Mouse (Mus musculus): ENCODE measurements around the gene Gpr4.

Gene Gpr4

DNA sequence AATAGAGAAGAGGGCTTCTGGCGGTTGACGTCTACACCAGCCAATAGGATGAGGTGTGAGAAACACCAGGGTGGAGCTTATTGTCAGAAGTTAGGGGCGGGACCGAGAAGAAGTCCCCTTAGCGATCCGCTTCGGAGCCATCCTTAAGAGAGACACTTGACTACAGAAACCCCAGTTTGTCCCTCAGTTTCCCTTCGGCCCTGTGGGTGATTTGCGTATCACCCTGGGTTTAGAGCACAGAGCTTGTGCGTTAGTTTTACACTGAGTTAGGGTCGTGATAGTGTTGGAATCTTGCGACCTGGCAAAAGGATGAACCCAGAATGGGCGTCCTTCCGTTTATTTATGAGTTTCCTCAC lies 16.4 kb downstream of the Gpr4 start:
- DNase-seq (ENCODE audit: low spot score in 2 of 2) = no peak

DNA sequence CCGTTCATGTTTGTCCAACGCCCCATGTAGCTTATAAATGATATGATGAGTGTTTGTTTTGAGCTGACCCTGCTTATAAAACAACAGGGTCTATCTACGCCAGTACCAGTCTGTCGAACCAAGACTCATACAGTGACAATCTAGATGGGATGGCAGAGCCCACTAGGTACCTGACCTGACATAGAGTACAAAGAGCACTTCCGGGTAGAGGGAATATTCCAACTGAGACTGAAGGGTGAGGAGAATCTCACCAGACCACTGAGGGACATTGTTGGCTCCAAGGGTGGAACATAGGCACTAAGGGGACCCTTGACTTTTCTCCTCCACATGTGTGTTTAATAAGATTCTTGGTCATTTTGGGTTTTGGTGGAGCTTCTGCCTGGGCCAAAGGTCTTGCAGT lies 17.1 kb downstream of the Gpr4 start:
- no peak for DNase-seq (ENCODE audit: low spot score in 2 of 2)

DNA sequence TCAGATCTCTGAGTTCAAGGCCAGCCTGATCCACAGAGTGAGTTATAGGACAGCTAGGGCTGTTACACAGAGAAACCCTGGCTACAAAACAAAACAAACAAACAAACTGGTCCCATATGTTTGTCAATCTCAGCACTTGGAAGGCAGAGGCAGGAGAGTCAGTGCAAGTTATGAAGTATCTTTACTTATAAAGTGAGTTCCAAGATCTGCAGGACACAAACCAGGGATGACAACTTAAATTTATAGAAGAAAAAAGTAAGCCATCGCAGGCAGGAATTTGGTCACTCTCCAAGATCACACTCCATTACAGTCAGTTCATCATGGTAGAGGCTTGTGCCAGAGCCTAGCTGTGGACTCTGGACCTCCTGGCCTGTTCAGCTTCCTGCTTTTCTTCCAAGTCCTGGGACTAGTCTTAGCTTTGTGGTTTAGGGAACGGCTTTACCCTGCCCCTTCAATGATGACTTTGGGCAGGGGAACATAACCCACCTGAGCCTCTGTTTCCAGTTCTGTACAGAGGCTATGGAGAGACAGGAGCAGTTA lies 17.8 kb downstream of the Gpr4 start:
- no peak for DNase-seq (ENCODE audit: low spot score in 2 of 2)

DNA sequence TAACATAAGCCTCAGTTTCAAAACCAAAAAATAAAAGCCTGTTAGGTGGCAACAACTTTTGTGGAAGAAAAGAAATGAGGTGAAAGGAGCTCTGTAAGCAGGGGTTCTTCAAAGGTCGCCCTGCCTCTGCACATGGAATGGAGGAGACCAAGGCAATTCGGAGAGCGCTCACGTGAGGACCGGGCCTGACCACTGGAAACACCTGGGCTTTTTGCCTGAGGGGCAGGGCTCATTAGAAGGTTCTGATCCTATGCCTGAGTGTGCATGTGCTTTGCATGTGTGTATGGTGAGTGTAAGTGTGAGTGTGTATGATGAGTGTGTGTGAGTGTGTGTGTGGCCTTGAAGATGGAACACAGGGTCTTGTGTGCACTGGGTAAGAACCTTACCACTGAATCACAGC lies 18.6 kb downstream of the Gpr4 start:
- DNase-seq (ENCODE audit: low spot score in 2 of 2) = no peak

DNA sequence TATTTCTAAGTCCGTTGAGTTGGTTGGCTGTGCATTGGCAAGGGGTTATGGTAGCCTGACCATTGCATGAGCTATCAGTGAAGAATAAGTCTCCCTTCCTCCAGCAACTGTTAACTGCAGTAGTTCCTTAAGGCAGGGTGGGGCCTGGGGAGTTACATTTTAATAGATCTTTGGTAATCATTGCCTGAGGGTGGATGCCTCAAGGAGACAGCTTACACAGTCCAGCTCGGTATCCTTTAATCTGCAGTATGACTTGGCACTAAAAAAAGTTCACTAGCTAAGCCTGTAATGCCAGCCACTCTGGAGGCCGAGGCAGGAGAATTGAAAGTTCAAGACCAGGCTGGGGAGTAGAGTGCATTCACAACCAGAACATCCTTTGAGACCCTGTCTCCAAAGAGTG lies 19.5 kb downstream of the Gpr4 start:
- DNase-seq (ENCODE audit: low spot score in 2 of 2) = no peak

DNA sequence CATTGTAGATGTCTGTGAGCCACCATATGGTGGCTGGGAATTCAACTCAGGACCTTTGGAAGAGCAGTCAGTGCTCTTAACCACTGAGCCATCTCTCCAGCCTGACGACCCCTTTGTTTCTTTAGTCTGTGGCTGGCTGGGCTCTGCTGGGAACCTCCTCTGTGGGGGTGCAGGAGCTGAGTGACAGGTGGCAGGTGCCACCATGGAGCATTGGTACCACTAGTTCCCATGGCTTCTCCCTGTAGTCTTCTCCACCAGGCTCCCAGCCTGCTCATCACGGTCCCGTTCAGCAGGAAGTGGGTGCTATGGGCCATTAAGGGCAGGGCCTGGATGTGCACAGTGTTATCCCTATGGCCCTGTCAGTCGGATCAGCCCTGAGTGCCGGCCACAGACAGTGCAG lies 22.3 kb downstream of the Gpr4 start:
- no peak for DNase-seq (ENCODE audit: low spot score in 2 of 2)

DNA sequence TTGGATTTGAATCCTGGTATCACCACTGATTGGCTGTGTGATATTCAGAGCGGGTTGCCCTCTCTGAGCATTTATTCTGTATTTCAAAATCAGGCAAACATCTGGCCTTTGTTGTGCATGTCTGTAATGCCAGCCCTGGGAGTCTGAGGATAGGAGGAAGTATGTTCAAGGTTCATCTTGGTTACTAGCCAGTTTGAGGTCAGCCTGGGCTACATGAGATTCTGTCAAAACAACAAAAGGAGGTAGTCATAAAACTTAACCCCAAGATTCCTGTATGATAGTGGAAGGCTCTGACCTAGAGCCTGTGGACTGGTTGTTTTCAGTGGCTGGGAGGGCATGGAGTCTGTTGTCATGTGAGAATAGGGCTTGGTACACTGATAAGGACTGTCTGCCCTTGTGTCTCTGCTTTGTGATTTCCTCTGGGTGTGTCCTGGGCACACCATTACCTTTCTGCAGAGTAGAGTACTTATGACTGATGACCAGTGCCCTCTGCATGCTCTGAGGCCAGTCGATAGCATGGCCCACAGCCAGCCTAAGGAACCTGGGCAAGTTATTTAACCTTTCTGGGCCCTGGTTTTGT lies 22.8 kb downstream of the Gpr4 start:
- no peak for DNase-seq (ENCODE audit: low spot score in 2 of 2)

DNA sequence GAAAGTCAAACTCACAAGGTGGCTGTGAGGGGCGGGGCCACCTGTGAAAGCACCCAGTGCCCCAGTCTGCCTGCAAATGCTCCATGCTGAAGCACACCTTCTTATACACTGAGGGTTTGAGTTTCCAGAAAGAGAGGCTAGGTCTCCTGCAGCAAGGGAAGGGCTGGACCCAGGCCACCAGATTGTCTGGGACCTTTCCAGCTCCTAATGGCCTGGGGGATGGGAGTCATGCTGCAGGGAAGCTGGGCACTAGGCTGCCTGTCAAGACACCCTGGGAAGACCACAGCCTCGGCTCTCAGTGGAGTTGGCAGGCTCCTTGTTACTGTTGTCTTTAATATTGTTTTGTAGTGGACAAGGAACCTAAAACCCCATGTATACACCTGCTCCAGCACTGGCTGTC lies 24.1 kb downstream of the Gpr4 start:
- DNase-seq (ENCODE audit: low spot score in 2 of 2) = no peak

DNA sequence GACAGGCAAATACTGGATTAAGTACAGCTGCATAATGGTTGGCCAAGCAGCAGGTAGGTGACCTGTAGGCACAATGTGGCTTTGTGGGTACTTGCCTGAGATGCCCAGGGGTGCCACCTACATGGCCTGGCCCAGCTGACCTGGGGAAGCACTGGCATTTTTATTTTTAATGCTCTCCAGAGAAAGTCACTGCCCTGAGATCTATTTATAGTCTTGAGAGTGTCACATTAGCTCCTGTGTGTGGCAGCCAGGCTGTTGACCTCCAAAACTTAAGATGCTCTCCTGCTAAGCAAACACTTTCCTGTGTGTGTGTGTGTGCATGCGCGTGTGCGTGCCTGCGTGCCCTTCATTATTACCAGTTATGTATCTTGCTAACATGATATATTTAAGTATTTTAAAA lies 26.0 kb downstream of the Gpr4 start:
- DNase-seq (ENCODE audit: low spot score in 2 of 2) = no peak

DNA sequence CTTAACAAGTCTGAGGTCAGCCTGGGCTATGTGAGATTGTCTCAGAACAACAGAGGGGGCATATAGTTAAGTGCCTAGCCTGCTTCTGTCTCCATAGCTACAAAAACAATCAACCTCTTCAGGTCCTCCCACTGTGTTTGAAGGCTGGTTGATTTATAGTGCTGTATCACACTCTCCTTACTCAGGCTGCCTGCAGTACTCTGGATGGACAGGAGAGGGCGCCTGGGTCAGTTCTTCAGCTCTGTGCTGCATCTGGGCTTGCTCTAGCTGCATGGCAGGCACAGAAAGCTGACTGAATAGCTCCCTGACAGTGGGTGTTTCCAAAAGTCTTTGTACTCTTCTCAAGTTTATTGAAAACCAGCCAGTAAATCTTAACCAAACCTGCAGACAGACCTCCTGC lies 27.1 kb downstream of the Gpr4 start:
- DNase-seq (ENCODE audit: low spot score in 2 of 2) = peak; percentile 89 to 97

DNA sequence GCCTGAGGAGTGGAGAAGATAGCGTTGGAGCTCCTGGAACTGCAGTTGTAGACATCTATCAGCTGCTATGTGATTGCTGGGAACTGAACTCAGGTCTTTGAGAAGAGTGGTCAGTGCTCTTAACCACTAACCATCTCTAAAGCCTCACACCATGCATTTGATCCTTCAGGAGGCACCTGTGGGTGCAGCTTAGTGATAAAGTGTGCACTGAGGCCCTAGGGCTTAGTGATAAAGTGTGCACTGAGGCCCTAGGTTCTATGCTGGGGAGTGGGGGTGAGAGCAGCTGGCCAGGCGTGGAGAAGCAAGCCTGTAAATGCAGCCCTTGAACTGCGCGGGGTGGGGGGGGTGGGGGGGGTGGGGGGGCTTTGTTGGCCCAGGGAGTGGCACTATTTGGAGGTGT lies 27.6 kb downstream of the Gpr4 start:
- DNase-seq (ENCODE audit: low spot score in 2 of 2) = peak in 1 of 2 experiments; percentile 59

DNA sequence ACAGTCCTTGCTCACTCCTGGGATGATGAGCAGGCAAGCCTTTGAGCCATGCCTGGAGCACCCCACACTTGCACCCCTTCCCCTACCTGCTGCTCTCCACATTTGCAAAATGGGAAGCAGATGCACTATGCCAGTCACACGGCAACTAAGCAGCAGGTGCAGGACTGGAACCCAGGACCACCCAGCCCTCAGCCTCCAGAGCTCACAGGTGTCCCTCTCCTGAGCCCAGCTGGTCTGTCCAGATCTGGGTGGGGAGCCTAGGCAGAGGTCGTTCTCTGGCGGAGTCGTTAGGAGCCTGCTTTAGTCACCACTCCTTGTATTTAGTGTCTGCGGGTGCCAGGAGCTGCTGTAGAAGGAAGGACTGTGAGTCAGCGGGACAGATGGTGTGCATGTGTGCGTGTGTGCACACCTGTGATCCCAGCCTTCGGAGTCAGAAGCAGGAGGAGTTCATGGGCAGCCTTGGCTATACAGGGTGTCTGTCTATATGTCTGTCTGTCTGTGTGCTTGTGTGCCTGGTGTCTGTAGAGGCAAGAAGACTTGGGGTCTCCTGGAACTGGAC lies 28.6 kb downstream of the Gpr4 start:
- peak in 1 of 2 experiments; percentile 61 for DNase-seq (ENCODE audit: low spot score in 2 of 2)

DNA sequence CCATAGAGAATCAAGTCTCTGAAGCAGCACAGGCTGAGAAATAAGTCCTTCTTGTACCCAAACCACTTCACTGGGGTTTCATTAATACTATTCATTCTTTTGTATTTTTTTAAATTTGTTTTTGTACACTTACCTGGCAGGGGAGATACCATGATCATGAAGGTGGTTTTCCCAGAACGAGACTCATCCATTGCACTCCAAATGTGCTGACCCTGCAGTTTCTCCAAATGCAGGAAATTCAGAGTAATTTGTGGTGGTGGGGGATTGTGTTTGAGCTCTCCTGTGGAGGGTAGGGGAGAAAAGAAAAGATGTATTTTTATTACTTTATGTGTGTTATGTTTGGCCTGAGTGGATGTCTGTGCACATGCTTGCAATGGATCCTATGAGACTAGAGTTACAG lies 29.7 kb downstream of the Gpr4 start:
- no peak for DNase-seq (ENCODE audit: low spot score in 2 of 2)

DNA sequence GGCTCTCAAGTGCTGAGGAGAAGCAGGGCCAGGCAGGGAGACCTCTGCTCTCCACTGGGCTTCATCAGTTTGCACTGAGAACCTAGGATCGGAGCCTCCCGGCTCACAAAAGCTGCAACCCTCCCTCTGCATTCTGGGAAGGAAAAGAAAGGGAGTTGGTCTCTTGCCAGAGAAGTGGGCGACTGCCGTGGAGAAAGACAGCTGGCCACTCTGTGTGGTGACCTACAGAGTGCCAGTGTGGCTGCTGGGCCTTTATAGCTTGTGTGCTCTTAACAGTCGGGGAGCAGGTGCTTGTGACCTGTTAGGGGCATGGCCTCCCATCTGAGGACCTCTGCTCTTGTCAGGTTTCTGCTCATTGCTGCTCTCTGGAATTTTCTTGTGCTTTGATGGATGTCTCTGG lies 31.5 kb downstream of the Gpr4 start:
- DNase-seq (ENCODE audit: low spot score in 2 of 2) = no peak

DNA sequence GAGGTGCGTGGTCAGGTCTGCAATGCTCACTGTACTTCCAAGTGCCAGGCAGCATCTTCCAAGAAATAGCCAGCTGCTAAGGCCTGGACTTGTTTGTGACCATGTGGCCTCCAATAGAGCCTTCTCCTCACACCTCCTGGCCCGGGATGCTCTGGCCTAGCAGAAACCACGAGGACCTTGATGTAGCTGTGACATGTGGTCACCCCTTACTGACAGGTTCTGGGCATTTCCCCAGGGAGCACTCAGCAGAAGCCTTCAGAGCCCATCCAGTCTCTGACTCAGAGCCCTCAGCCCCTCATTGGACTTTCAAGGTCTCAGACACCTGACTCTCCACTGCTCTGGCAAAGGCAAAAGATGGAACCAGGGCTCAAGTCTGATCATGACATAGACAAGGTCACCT lies 32.7 kb downstream of the Gpr4 start:
- DNase-seq (ENCODE audit: low spot score in 2 of 2) = no peak

DNA sequence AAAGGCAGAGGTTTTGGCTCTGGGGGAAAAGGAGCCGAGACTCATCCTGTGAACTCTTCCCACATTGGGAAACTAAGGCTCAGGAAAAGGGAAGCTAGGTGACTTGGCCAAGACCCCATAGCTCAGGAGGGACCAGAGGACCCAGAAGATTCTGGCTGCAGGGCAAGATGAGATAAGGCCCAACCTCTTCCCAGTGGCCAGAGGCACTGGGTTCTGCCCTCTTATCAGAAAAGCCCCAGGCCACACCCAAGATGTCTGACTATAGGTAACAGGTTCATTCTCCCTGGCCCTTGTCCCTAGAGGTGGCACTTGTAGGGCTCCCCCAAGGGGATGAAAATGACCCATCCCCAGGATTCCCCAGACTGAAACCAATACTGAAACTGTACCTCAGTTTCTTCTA lies 34.5 kb downstream of the Gpr4 start:
- no peak for DNase-seq (ENCODE audit: low spot score in 2 of 2)

DNA sequence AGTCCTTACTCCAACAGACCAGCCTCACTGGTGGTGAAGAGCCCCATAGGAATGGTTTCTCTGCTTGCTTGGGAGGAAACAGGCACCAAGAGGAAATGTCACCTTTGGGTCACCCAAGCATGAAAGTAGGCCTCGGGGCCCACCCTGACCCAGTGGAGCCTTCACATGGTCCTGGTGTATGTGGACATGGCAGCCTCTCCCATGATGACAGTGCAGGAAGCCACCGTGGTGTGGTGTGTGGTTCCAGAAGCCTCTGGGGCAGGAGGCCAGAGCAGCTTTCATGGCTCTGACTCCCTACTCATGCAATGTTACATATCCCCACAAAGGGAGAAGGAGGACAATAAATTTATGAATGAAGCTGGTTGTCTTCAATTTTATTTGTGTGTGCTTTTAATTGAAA lies 35.2 kb downstream of the Gpr4 start:
- no peak for DNase-seq (ENCODE audit: low spot score in 2 of 2)

DNA sequence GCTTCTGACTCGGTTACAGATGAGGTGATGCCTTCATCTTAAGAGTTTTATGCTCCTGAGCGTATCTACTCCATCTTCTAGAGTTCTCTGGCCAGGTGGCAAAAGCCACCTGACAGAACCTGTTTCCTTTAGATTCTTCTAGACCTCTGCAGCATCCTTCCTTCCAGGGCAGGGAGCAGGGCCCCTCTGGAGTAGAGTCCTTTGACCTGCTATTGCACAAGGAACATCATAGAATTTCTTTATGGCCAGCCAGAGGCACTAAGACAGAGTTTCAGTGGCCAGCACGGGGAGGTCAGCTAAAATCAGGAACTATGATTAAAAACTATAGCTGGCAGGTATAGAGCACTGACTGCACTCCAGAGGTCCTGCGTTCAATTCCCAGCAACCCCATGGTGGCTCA lies 39.7 kb downstream of the Gpr4 start:
- DNase-seq (ENCODE audit: low spot score in 2 of 2) = no peak

DNA sequence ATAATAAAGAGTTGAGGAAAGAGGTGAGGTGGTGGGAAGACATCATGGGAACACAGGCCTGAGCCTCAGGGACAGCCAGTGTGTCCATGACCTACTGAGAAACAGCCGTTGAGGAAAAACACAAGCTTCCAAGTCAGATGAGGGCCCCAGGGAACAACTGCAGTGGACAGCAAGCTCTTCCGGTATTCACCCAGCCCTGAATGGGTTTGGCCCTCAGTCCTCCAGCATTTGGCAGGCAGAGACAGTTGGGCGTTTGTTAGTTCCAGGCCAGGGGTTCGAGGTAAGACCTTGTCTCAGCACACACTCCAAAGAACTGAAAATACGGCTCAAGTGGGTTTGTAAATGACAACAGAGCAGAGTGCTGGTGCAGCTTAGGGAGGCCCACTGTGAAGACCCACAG lies 41.1 kb downstream of the Gpr4 start:
- DNase-seq (ENCODE audit: low spot score in 2 of 2) = no peak

DNA sequence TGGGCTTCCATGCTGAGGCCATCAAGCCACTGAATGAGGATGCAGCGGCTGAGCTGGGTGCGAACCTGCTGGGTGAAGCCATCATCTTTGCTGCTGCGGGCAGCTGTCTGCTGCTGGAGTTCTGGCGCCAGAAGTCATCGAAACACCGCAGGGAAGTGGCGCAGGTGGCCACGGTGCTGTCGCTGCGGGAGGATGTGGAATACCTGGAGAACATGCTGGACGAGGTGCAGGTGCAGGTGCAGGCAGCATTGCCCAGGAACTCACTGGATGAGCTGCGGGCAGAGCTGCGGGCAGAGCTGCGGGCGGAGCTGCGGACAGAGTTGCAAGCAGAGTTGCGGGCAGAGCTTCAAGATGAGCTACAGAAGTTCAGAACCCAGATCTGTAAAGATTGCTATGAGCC lies 43.1 kb downstream of the Gpr4 start:
- DNase-seq (ENCODE audit: low spot score in 2 of 2) = no peak

DNA sequence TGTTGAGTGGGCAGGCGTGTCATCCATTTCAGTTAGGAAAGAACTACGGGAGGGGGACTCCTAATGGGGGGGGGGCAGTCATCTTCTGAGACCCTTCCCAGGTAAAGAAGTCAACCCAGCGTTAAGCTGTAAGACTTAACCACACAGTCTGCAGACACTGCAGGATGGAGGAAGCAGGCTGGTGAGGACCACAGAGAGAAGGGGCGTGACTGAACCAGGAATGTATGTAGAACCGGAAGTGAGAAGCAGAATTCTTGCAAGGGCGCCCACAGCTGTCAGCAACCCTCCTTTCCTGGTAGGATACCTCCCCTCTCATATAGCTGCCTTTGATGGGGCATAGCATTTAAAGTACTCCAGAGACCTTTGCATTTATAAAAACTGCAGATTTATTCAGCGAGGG lies 44.2 kb downstream of the Gpr4 start:
- DNase-seq (ENCODE audit: low spot score in 2 of 2) = no peak

DNA sequence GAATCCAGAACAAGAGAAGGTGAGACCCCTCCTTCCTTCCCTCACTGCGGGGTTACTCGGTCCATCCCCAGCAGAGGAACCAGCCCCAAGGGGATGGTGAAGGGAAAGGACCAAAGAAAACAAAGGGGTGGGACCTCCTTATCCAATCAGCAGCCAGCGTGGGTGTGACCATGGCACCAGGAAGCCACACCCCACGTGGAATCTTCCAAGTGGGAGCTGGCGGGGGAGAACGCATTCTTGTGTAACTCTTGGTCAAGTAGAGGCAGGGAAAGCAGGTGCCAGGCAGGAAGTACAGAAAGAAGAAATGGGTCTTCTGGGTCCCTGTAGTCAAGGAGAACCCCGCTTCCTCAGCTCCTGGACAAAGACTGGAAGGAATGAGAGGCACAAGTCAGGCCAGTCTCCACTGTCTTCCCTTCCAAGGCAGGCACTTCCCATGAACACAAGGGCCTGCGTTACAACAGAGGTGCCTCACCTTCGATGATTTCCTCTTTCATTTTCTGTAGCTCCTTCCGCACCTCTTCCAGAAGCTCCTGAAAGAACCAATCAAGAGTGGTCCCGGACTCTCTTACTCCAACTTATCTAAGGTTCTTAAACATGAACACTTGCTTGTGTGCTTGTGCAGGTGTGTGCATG lies 45.2 kb downstream of the Gpr4 start:
- peak; percentile 84 to 87 for DNase-seq (ENCODE audit: low spot score in 2 of 2)

DNA sequence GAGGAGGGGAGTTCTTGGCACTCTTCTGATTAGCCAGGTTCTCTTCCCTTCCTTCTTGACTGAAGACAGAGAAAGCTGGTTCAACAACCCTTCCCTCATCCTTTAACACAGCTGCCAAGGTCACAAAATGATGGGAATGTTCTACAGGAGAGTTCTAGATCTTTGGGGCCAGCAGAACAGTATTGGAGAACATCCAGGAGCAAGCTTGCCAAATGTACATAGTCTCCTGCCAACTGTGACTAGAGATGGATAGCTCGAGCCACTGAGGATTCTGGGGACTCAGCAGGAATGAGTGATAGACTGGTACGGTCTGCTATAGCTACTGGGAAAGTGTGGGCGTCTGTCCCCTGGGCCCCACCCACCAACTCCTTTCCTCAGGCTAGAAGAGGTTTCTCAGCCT lies 46.0 kb downstream of the Gpr4 start:
- no peak for DNase-seq (ENCODE audit: low spot score in 2 of 2)

DNA sequence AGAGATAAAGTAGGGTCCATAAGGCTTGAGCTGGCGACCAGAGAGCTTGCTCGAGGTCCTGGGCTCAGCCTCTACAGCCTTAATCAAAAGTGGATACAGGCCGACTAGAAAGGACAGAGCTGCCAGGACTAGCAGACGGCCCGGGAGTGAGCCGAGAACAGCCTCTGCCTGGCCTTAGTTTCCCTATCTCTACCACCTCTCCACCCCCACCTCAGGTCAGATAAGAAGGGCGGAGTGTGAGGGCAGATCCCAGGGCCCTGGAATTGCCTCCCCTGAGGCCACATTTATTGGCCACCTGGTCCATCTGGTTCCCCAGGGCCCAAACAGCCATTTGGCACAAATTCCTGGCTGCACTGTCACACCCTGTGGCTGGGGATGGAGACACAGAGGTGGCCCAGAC lies 52.8 kb downstream of the Gpr4 start:
- DNase-seq (ENCODE audit: low spot score in 2 of 2) = no peak

Data from spleen, postnatal 4 days (tissue).